ENCODE assay signal across 14 mouse cellular contexts in genomic region chr17:65743664-65744330, GRCm38 (mm10). TPM values are rescaled to one million over a fixed set of nuclear protein-coding genes. Genes with fewer than 3 reads are reported as not detected.
A peak's percentile ranks its signal among the peaks of the same experiment; 100 is the strongest.
DNase-seq lines count a peak whose midpoint lies in the region; ATAC-seq and TF ChIP-seq lines count a peak whose summit lies in the region.
"Had no signal": no experiment of that assay in that cellular context is flagged by ENCODE, and none has a peak within 500 bp of the region (broad histone marks: within the 10 kb centered on the region; RNA-seq: fewer than 3 reads in every experiment).

No protein-coding gene starts in this region.

- H3K9ac ChIP-seq in forebrain, embryonic 12.5 days = no peak overlapping the region
- no peak overlapping the region for H3K9ac ChIP-seq in forebrain, embryonic 16.5 days (replicated peaks; ENCODE audit: low read depth, low read length)
- no peak overlapping the region for H3K9ac ChIP-seq in midbrain, embryonic 12.5 days (replicated peaks)
- no peak overlapping the region for H3K9ac ChIP-seq in midbrain, embryonic 11.5 days (ENCODE audit: low read length)
- H3K9ac ChIP-seq in hindbrain, embryonic 13.5 days = no peak overlapping the region
- H3K9ac ChIP-seq: heart, embryonic 13.5 days; limb, embryonic 15.5 days; stomach, embryonic 15.5 days had no signal

- DNase-seq in midbrain, embryonic 11.5 days (ENCODE audit: low spot score, missing footprints) = no peak
- no peak for DNase-seq in right cerebral cortex, postnatal 14 days
- no peak for DNase-seq in lung, adult 18-20 months
- DNase-seq: B cell, adult 2 months; cerebellum, postnatal 36 days; lung, postnatal 10 days had no signal

- TF ChIP-seq CTCF in olfactory bulb, adult 2 months (IDR thresholded peaks at IDR 0.05; ENCODE audit: insufficient read depth, low read depth, low read length) = no peak

- no peak overlapping the region for H3K4me3 ChIP-seq in forebrain, embryonic 12.5 days (replicated peaks)
- H3K4me3 ChIP-seq in forebrain, embryonic 16.5 days (replicated peaks; ENCODE audit: low read length) = no peak overlapping the region
- no peak overlapping the region for H3K4me3 ChIP-seq in midbrain, embryonic 12.5 days
- H3K4me3 ChIP-seq in midbrain, embryonic 11.5 days (ENCODE audit: low read depth, low read length) = no peak overlapping the region
- H3K4me3 ChIP-seq in hindbrain, embryonic 13.5 days = no peak overlapping the region
- no peak overlapping the region for H3K4me3 ChIP-seq in olfactory bulb, adult 2 months (ENCODE audit: insufficient read depth, low read depth, low read length)
- H3K4me3 ChIP-seq: heart, embryonic 13.5 days; limb, embryonic 15.5 days; stomach, embryonic 15.5 days had no signal

- no peak for ATAC-seq in forebrain, embryonic 12.5 days (ENCODE audit: low FRiP score)
- ATAC-seq in forebrain, embryonic 16.5 days = no peak
- ATAC-seq in midbrain, embryonic 12.5 days (ENCODE audit: low FRiP score, low read depth) = no peak
- no peak for ATAC-seq in midbrain, embryonic 11.5 days (ENCODE audit: low FRiP score)
- ATAC-seq in hindbrain, embryonic 13.5 days (ENCODE audit: low FRiP score) = peak; percentile 22

- no peaks in the 10 kb centered on the region for H3K9me3 ChIP-seq in forebrain, embryonic 12.5 days
- no peaks in the 10 kb centered on the region for H3K9me3 ChIP-seq in forebrain, embryonic 16.5 days (ENCODE audit: control insufficient read depth, low read length)
- H3K9me3 ChIP-seq in midbrain, embryonic 12.5 days = no peaks in the 10 kb centered on the region
- H3K9me3 ChIP-seq in midbrain, embryonic 11.5 days (ENCODE audit: control insufficient read depth, low read length) = no peaks in the 10 kb centered on the region
- H3K9me3 ChIP-seq in hindbrain, embryonic 13.5 days = no peaks in the 10 kb centered on the region
- H3K9me3 ChIP-seq: heart, embryonic 13.5 days; limb, embryonic 15.5 days; stomach, embryonic 15.5 days had no signal

- WGBS in forebrain, embryonic 12.5 days = 77% methylated on average over 11 of the region's 11 CpGs
- WGBS in forebrain, embryonic 16.5 days = 73% methylated on average over 11 of the region's 11 CpGs
- WGBS in midbrain, embryonic 12.5 days = 79% methylated on average over 11 of the region's 11 CpGs
- WGBS in midbrain, embryonic 11.5 days = 85% methylated on average over 11 of the region's 11 CpGs
- WGBS in hindbrain, embryonic 13.5 days = 70% methylated on average over 11 of the region's 11 CpGs
- WGBS in olfactory bulb, adult 2 months = 67% methylated on average over 11 of the region's 11 CpGs

- H3K27me3 ChIP-seq in forebrain, embryonic 12.5 days = no peaks in the 10 kb centered on the region
- H3K27me3 ChIP-seq in forebrain, embryonic 16.5 days (replicated peaks; ENCODE audit: control insufficient read depth, insufficient read depth, low read length) = no peaks in the 10 kb centered on the region
- no peaks in the 10 kb centered on the region for H3K27me3 ChIP-seq in midbrain, embryonic 12.5 days
- H3K27me3 ChIP-seq in midbrain, embryonic 11.5 days (ENCODE audit: control insufficient read depth, insufficient read depth, low read length) = no peaks in the 10 kb centered on the region
- no peaks in the 10 kb centered on the region for H3K27me3 ChIP-seq in hindbrain, embryonic 13.5 days
- H3K27me3 ChIP-seq: heart, embryonic 13.5 days; limb, embryonic 15.5 days; stomach, embryonic 15.5 days had no signal

- H3K4me1 ChIP-seq in forebrain, embryonic 12.5 days = peaks cover 38% of the 10 kb centered on the region
- peaks cover 14% of the 10 kb centered on the region for H3K4me1 ChIP-seq in forebrain, embryonic 16.5 days (replicated peaks; ENCODE audit: control insufficient read depth, insufficient read depth, low read length)
- peaks cover 29% of the 10 kb centered on the region for H3K4me1 ChIP-seq in midbrain, embryonic 12.5 days
- H3K4me1 ChIP-seq in midbrain, embryonic 11.5 days (ENCODE audit: control insufficient read depth, insufficient read depth, low read length) = 0 out of 2 replicates have a peak, but pooled peaks cover 5% of the 10 kb centered on the region
- H3K4me1 ChIP-seq in hindbrain, embryonic 13.5 days (replicated peaks) = peaks cover 34% of the 10 kb centered on the region
- peaks cover 11% of the 10 kb centered on the region for H3K4me1 ChIP-seq in olfactory bulb, adult 2 months (ENCODE audit: control insufficient read depth, insufficient read depth, low read length)
- H3K4me1 ChIP-seq: limb, embryonic 15.5 days; stomach, embryonic 15.5 days had no signal

- no peaks in the 10 kb centered on the region; the same call in 1 of the 2 replicates for H3K36me3 ChIP-seq in forebrain, embryonic 12.5 days (replicated peaks)
- H3K36me3 ChIP-seq in forebrain, embryonic 16.5 days (ENCODE audit: control insufficient read depth, insufficient read depth) = no peaks in the 10 kb centered on the region
- 0 out of 2 replicates have a peak, but pooled peaks cover 5% of the 10 kb centered on the region for H3K36me3 ChIP-seq in midbrain, embryonic 12.5 days
- no peaks in the 10 kb centered on the region for H3K36me3 ChIP-seq in midbrain, embryonic 11.5 days (ENCODE audit: control insufficient read depth, insufficient read depth, low read length)
- peaks cover 8% of the 10 kb centered on the region for H3K36me3 ChIP-seq in hindbrain, embryonic 13.5 days
- H3K36me3 ChIP-seq: stomach, embryonic 15.5 days had no signal

- no peak overlapping the region for H3K4me2 ChIP-seq in forebrain, embryonic 12.5 days
- no peak overlapping the region for H3K4me2 ChIP-seq in forebrain, embryonic 16.5 days (ENCODE audit: low read length)
- H3K4me2 ChIP-seq in midbrain, embryonic 12.5 days (replicated peaks) = no peak overlapping the region
- no peak overlapping the region for H3K4me2 ChIP-seq in midbrain, embryonic 11.5 days
- H3K4me2 ChIP-seq in hindbrain, embryonic 13.5 days = no peak overlapping the region
- H3K4me2 ChIP-seq: heart, embryonic 13.5 days; limb, embryonic 15.5 days; stomach, embryonic 15.5 days had no signal

- H3K27ac ChIP-seq in forebrain, embryonic 12.5 days = peak overlapping the region; percentile 37
- no peak overlapping the region for H3K27ac ChIP-seq in forebrain, embryonic 16.5 days (ENCODE audit: low read length)
- peak overlapping the region; percentile 20; the same call in 1 of the 2 replicates for H3K27ac ChIP-seq in midbrain, embryonic 12.5 days (replicated peaks)
- no peak overlapping the region for H3K27ac ChIP-seq in midbrain, embryonic 11.5 days (ENCODE audit: low read depth, low read length)
- H3K27ac ChIP-seq in hindbrain, embryonic 13.5 days = peak overlapping the region; percentile 90
- H3K27ac ChIP-seq in olfactory bulb, adult 2 months (ENCODE audit: insufficient read depth, low read depth, low read length) = peak overlapping the region; percentile 43
- H3K27ac ChIP-seq: heart, embryonic 13.5 days; limb, embryonic 15.5 days; stomach, embryonic 15.5 days had no signal

- no peak for TF ChIP-seq POLR2A in olfactory bulb, adult 2 months (IDR thresholded peaks at IDR 0.05; ENCODE audit: insufficient read depth, low read depth, low read length)

RNA-seq across cellular contexts. Expression of gene Rab31, which starts 28.8 kb away (rescaled TPM):
- polyA plus RNA-seq in forebrain, embryonic 12.5 days (2016; fragmentation: Nextera tagmentation; extraction: Ambion mirVana) = 75.8 and 79.0 TPM in 2 replicates
- 73.5 and 83.6 TPM in 2 replicates for polyA plus RNA-seq in forebrain, embryonic 16.5 days (2015; fragmentation: Nextera tagmentation; extraction: Ambion mirVana)
- 64.8 and 72.0 TPM in 2 replicates for polyA plus RNA-seq in midbrain, embryonic 12.5 days (2016; fragmentation: Nextera tagmentation; extraction: Ambion mirVana)
- polyA plus RNA-seq in midbrain, embryonic 11.5 days (2014; fragmentation: Nextera tagmentation; extraction: Ambion mirVana) = 67.6 and 72.9 TPM in 2 replicates
- 73.0 and 74.0 TPM in 2 replicates for polyA plus RNA-seq in hindbrain, embryonic 13.5 days (2015; fragmentation: Nextera tagmentation; extraction: Ambion mirVana)
- not detected in 2 replicates for polyA plus RNA-seq in olfactory bulb, adult 2 months (2012; ENCODE audit: insufficient read depth, insufficient read length, low replicate concordance, missing spikeins)

RNA-seq across cellular contexts. Expression of gene Ppp4r1, which starts 38.6 kb away (rescaled TPM):
- 56.9 and 59.3 TPM in 2 replicates for polyA plus RNA-seq in forebrain, embryonic 12.5 days (2016; fragmentation: Nextera tagmentation; extraction: Ambion mirVana)
- polyA plus RNA-seq in forebrain, embryonic 16.5 days (2015; fragmentation: Nextera tagmentation; extraction: Ambion mirVana) = 47.8 and 54.6 TPM in 2 replicates
- polyA plus RNA-seq in midbrain, embryonic 12.5 days (2016; fragmentation: Nextera tagmentation; extraction: Ambion mirVana) = 54.9 and 63.7 TPM in 2 replicates
- 51.0 and 58.0 TPM in 2 replicates for polyA plus RNA-seq in midbrain, embryonic 11.5 days (2014; fragmentation: Nextera tagmentation; extraction: Ambion mirVana)
- polyA plus RNA-seq in hindbrain, embryonic 13.5 days (2015; fragmentation: Nextera tagmentation; extraction: Ambion mirVana) = 44.7 and 47.3 TPM in 2 replicates
- polyA plus RNA-seq in olfactory bulb, adult 2 months (2012; ENCODE audit: insufficient read depth, insufficient read length, low replicate concordance, missing spikeins) = not detected in 2 replicates

Comparison
In these comparisons a context has a peak if more than half of its experiments do, and no peak if none do; other contexts are left out.
1. H3K27ac ChIP-seq: peak in forebrain, embryonic 12.5 days (single experiment), midbrain, embryonic 12.5 days (single experiment), hindbrain, embryonic 13.5 days (single experiment) and olfactory bulb, adult 2 months (single experiment); none in forebrain, embryonic 16.5 days (single experiment) and midbrain, embryonic 11.5 days (single experiment).